Mouse (Mus musculus) C2C12 (cell line): ENCODE measurements at regions not wholly inside any gene's neighbourhood (a gene's known extent, or its start where the extent isn't known, plus 50 kb on each side); places are given as distances from the start of the nearest gene placed in this dataset.

ENCODE experiments used
- CTCF ChIP-seq: IDR thresholded peaks from one replicate; pipeline ENCODE4 v1.5.1; 2011; ENCODE audit not compliant: control insufficient read depth, insufficient read depth, insufficient read length
- MYOD1 ChIP-seq: IDR thresholded peaks from one replicate; pipeline ENCODE4 v1.6.1; 2011; ENCODE audit warnings: low read depth; ENCODE audit not compliant: control insufficient read depth, insufficient read length
- MYOG ChIP-seq: IDR thresholded peaks from one replicate; pipeline ENCODE4 v1.6.1; 2011; ENCODE audit not compliant: control insufficient read depth, insufficient read length; ENCODE audit errors: extremely low read depth
- USF1 ChIP-seq: IDR thresholded peaks from one replicate; pipeline ENCODE4 v1.6.1; 2011; ENCODE audit warnings: low read depth, mild to moderate bottlenecking, control low read depth, moderate library complexity

DNA sequence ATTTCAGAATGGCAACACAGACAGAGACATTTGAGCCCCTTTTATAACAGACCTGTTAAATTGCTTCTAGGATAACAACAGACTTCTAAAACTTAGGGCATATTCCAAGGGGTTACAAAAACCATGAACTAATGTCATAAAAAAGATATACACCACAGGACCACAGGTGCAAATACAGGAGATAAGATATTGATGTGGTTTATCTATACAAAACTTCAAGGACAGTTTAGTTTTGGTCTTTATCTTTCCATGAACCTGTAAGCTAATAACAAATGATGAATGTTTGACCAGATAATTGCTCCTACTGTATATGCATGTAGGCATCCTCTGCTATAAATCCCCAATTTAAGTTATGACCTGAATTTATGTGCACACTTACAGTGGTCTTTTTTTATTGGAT is 235.6 kb upstream of the Rgs18 start:
- no peak for TF ChIP-seq USF1
- TF ChIP-seq CTCF, result no peak
- TF ChIP-seq MYOG, result no peak
- TF ChIP-seq MYOD1, result no peak
